8 mouse cellular contexts compared by ENCODE assay signal in the genomic region with DNA sequence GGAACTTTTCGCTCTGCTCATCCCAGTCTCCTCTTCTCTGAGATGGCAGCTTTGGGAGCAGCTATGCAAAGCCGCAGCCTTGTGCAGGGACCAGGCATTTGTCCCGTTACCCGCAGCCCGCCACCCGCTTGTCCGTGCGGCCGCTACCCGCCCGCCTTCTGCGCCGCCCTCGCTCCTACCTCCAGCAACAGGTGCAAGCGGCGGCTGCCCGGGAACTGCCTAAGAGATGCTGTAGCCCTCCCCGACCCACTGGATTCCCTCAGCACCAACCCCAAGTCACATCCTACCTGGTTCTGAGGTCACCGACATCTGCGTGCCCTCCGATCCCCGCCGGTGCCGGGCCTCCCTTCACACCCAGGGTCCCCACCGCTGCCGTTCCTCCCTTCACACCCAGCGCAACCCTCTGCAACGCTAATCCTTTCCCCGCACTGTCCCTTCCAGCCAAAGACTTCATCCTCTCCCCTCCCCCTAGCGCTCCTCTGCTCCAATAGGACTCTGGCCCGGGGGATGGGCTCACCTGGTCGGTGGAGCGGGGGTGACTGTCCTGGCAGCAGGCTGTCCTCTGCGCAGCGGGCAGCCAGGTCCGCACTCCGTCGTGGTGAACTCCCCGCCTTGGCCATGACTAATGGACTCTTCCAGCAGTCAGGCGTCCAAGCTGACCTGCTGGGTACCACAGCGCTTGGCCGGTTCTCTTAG. TPM values are rescaled to one million over a fixed set of nuclear protein-coding genes. Genes with fewer than 3 reads are reported as not detected.
DNase-seq lines count a peak whose midpoint lies in the region; ATAC-seq lines count a peak whose summit lies in the region.

Gene Adgrv1, minus strand, starts transcription at position 435 of the 696 bp plus-strand sequence.

- H3K36me3 ChIP-seq in forebrain, embryonic 10.5 days (replicated peaks), result no peaks in the 10 kb centered on the region
- no peaks in the 10 kb centered on the region for H3K36me3 ChIP-seq in liver, embryonic 16.5 days (ENCODE audit: control insufficient read depth, insufficient read depth)
- no peaks in the 10 kb centered on the region for H3K36me3 ChIP-seq in neural tube, embryonic 14.5 days (ENCODE audit: control insufficient read depth, insufficient read depth, low read length)

- DNase-seq in 3134 (ENCODE audit: extremely low read depth, insufficient read length, low spot score), result peak; percentile 5
- DNase-seq in brain, embryonic 18.5 days (ENCODE audit: low read depth, low spot score), result peak; percentile 76
- peak; percentile 95 for DNase-seq in forebrain, embryonic 10.5 days (ENCODE audit: extremely low spot score, low spot score)
- peak; percentile 67 to 73 for DNase-seq in heart, postnatal 10 days
- peak; percentile 81 to 91 for DNase-seq in kidney, postnatal 4 days
- peak; percentile 64 to 68 for DNase-seq in urinary bladder, postnatal 4 days (ENCODE audit: low spot score in 2 of 2)

- H3K4me3 ChIP-seq in forebrain, embryonic 10.5 days, result peak within 1 kb of the TSS; percentile 70
- peak within 1 kb of the TSS; percentile 30 for H3K4me3 ChIP-seq in liver, embryonic 16.5 days (ENCODE audit: low read depth, low read length)
- H3K4me3 ChIP-seq in neural tube, embryonic 14.5 days (ENCODE audit: low read depth, low read length), result peak within 1 kb of the TSS; percentile 55

- intact Hi-C loops in heart, postnatal 10 days (cut with DNase I), result no loop called here

- H3K9me3 ChIP-seq in forebrain, embryonic 10.5 days, result no peaks in the 10 kb centered on the region
- H3K9me3 ChIP-seq in liver, embryonic 16.5 days (replicated peaks; ENCODE audit: control insufficient read depth, low read length), result no peaks in the 10 kb centered on the region
- no peaks in the 10 kb centered on the region for H3K9me3 ChIP-seq in neural tube, embryonic 14.5 days (ENCODE audit: control insufficient read depth, low read length)

- WGBS in forebrain, embryonic 10.5 days, result under 1% methylated on average over 42 of the region's 42 CpGs
- WGBS in liver, embryonic 16.5 days (ENCODE audit: insufficient replicate concordance), result 6% methylated on average over 39 of the region's 42 CpGs
- under 1% methylated on average over 42 of the region's 42 CpGs for WGBS in neural tube, embryonic 14.5 days

- peak within 1 kb of the TSS; percentile 32 for H3K4me2 ChIP-seq in liver, embryonic 16.5 days (ENCODE audit: low read depth, low read length)
- H3K4me2 ChIP-seq in neural tube, embryonic 14.5 days (ENCODE audit: low read depth, low read length), result peak within 1 kb of the TSS; percentile 95

- H3K4me1 ChIP-seq in forebrain, embryonic 10.5 days, result peaks cover 62% of the 10 kb centered on the region
- no peaks in the 10 kb centered on the region for H3K4me1 ChIP-seq in liver, embryonic 16.5 days (ENCODE audit: control insufficient read depth, low read depth, low read length)
- no peaks in the 10 kb centered on the region for H3K4me1 ChIP-seq in neural tube, embryonic 14.5 days (ENCODE audit: control insufficient read depth, insufficient read depth, low read length)

- H3K27ac ChIP-seq in forebrain, embryonic 10.5 days, result peak within 1 kb of the TSS; percentile 90
- no peak within 1 kb of the TSS for H3K27ac ChIP-seq in liver, embryonic 16.5 days (ENCODE audit: low read length)
- no peak within 1 kb of the TSS for H3K27ac ChIP-seq in neural tube, embryonic 14.5 days (ENCODE audit: low read depth, low read length)

- H3K9ac ChIP-seq in liver, embryonic 16.5 days (ENCODE audit: low read depth, low read length), result no peak within 1 kb of the TSS
- peak within 1 kb of the TSS; percentile 63 for H3K9ac ChIP-seq in neural tube, embryonic 14.5 days (replicated peaks; ENCODE audit: low read depth, low read length)

- H3K27me3 ChIP-seq in forebrain, embryonic 10.5 days (ENCODE audit: poor library complexity, severe bottlenecking), result peaks cover 34% of the 10 kb centered on the region
- H3K27me3 ChIP-seq in liver, embryonic 16.5 days (ENCODE audit: control insufficient read depth, insufficient read depth, low read depth, low read length), result peaks cover 40% of the 10 kb centered on the region
- H3K27me3 ChIP-seq in neural tube, embryonic 14.5 days (ENCODE audit: control insufficient read depth, insufficient read depth, low read length), result no peaks in the 10 kb centered on the region

- ATAC-seq in liver, embryonic 16.5 days (ENCODE audit: low read depth), result peak; percentile 91
- ATAC-seq in neural tube, embryonic 14.5 days (ENCODE audit: low read depth), result peak; percentile 99

RNA-seq across cellular contexts. Expression of gene Adgrv1, which starts in this region (rescaled TPM):
- polyA plus RNA-seq in forebrain, embryonic 10.5 days (2016; fragmentation: Nextera tagmentation; extraction: Ambion mirVana), result 28.1 and 30.3 TPM in 2 replicates
- total RNA-seq in heart, postnatal 10 days (2021), result under 1 TPM; 0.74 to 0.96 TPM
- 0.17 and 0.19 TPM in 2 replicates for polyA plus RNA-seq in liver, embryonic 16.5 days (2015; fragmentation: Nextera tagmentation; extraction: Ambion mirVana)
- 10.3 and 13.5 TPM in 2 replicates for polyA plus RNA-seq in neural tube, embryonic 14.5 days (2014; fragmentation: Nextera tagmentation; extraction: Ambion mirVana)

Comparison
In these comparisons a context has a peak if more than half of its experiments do, and no peak if none do; other contexts are left out.
1. Peak in DNase-seq in heart, postnatal 10 days; RNA of the gene not detected or under 1 TPM.
2. Peak in ATAC-seq, H3K4me3 ChIP-seq and H3K4me2 ChIP-seq in liver, embryonic 16.5 days; RNA of the gene not detected or under 1 TPM.
3. DNase-seq: peak in every context shown above with its lines; median percentile 95 in forebrain, embryonic 10.5 days; 86 in kidney, postnatal 4 days; 76 in brain, embryonic 18.5 days; 70 in heart, postnatal 10 days; 66 in urinary bladder, postnatal 4 days; 5 in 3134.